Comparison of ENCODE assay signal across 8 mouse cellular contexts in the genomic region with DNA sequence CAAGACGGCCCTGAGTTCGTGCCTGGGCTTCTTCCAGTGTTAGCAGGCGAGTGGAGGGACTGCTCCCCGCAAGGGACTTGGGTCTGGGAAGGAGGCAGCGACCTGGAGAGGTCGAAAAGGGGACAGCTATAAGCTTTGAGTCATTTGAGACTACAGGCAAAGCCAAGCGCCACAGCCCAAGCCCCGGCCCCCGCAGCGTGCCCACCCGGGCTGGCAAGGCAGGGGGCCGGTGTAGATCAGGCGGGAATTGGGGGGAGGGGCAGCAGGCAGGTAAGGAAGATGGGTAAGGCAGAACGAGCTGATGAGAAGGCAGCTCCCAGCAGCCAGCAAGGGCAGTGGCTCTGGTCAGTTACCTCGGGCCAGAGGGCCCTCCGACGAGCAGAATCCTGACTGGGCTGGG. TPM values are rescaled to one million over a fixed set of nuclear protein-coding genes. Genes with fewer than 3 reads are reported as not detected.
DNase-seq lines count a peak whose midpoint lies in the region; ATAC-seq lines count a peak whose summit lies in the region.

No protein-coding gene starts in this region.

- peak overlapping the region; percentile 70 for H3K27ac ChIP-seq in kidney, embryonic 14.5 days (ENCODE audit: low read depth, low read length)
- no peak overlapping the region for H3K27ac ChIP-seq in neural tube, embryonic 11.5 days (ENCODE audit: low read depth, low read length)
- no peak overlapping the region for H3K27ac ChIP-seq in neural tube, embryonic 15.5 days (replicated peaks)
- H3K27ac ChIP-seq in hindbrain, embryonic 13.5 days: no peak overlapping the region
- peak overlapping the region; percentile 26; the same call in 1 of the 2 replicates for H3K27ac ChIP-seq in stomach, embryonic 15.5 days

- peak overlapping the region; percentile 25; the same call in 1 of the 2 replicates for H3K9ac ChIP-seq in kidney, embryonic 14.5 days (ENCODE audit: low read depth, low read length)
- H3K9ac ChIP-seq in neural tube, embryonic 11.5 days (ENCODE audit: low read length): peak overlapping the region; percentile 18; the same call in 1 of the 2 replicates
- no peak overlapping the region for H3K9ac ChIP-seq in neural tube, embryonic 15.5 days (replicated peaks)
- H3K9ac ChIP-seq in hindbrain, embryonic 13.5 days: peak overlapping the region; percentile 53; the same call in 1 of the 2 replicates
- no peak overlapping the region for H3K9ac ChIP-seq in stomach, embryonic 15.5 days

- no peak for DNase-seq in kidney, postnatal 10 days
- no peak for DNase-seq in neural tube, embryonic 11.5 days (ENCODE audit: low spot score)
- no peak for DNase-seq in layer of hippocampus, adult 9-11 months
- DNase-seq in layer of hippocampus, adult 8-10 months (ENCODE audit: low spot score in 2 of 2): no peak

- H3K36me3 ChIP-seq in kidney, embryonic 14.5 days (ENCODE audit: control insufficient read depth, insufficient read depth, low read length): peaks cover 61% of the 10 kb centered on the region
- H3K36me3 ChIP-seq in neural tube, embryonic 11.5 days (ENCODE audit: control insufficient read depth, insufficient read depth, low read length): peaks cover 38% of the 10 kb centered on the region
- peaks cover 87% of the 10 kb centered on the region for H3K36me3 ChIP-seq in neural tube, embryonic 15.5 days
- peaks cover 88% of the 10 kb centered on the region for H3K36me3 ChIP-seq in hindbrain, embryonic 13.5 days
- peaks cover 48% of the 10 kb centered on the region for H3K36me3 ChIP-seq in stomach, embryonic 15.5 days

- WGBS in kidney, embryonic 14.5 days: 11% methylated on average over 17 of the region's 17 CpGs
- 20% methylated on average over 16 of the region's 17 CpGs for WGBS in neural tube, embryonic 11.5 days
- 28% methylated on average over 17 of the region's 17 CpGs for WGBS in neural tube, embryonic 15.5 days
- WGBS in hindbrain, embryonic 13.5 days: 31% methylated on average over 17 of the region's 17 CpGs
- WGBS in stomach, embryonic 15.5 days: 32% methylated on average over 17 of the region's 17 CpGs

- H3K4me2 ChIP-seq in kidney, embryonic 14.5 days (replicated peaks; ENCODE audit: low read depth, low read length): peak overlapping the region; percentile 30
- 0 out of 2 replicates have a peak overlapping the region, but pooled peaks have one; percentile 3 for H3K4me2 ChIP-seq in neural tube, embryonic 11.5 days (ENCODE audit: low read depth)
- H3K4me2 ChIP-seq in neural tube, embryonic 15.5 days: no peak overlapping the region
- H3K4me2 ChIP-seq in hindbrain, embryonic 13.5 days: 0 out of 2 replicates have a peak overlapping the region, but pooled peaks have one; percentile 4
- peak overlapping the region; percentile 37 for H3K4me2 ChIP-seq in stomach, embryonic 15.5 days

- no peaks in the 10 kb centered on the region for H3K27me3 ChIP-seq in kidney, embryonic 14.5 days (ENCODE audit: control insufficient read depth, insufficient read depth, low read length)
- H3K27me3 ChIP-seq in neural tube, embryonic 11.5 days (ENCODE audit: control insufficient read depth, insufficient read depth, low read length): no peaks in the 10 kb centered on the region
- no peaks in the 10 kb centered on the region for H3K27me3 ChIP-seq in neural tube, embryonic 15.5 days (replicated peaks)
- H3K27me3 ChIP-seq in hindbrain, embryonic 13.5 days: no peaks in the 10 kb centered on the region
- no peaks in the 10 kb centered on the region for H3K27me3 ChIP-seq in stomach, embryonic 15.5 days (replicated peaks)

- ATAC-seq in kidney, embryonic 14.5 days (ENCODE audit: low FRiP score, low TSS enrichment): no peak; the same call in 1 of the 2 replicates
- ATAC-seq in neural tube, embryonic 11.5 days (ENCODE audit: insufficient read depth, low FRiP score, low TSS enrichment): no peak
- no peak for ATAC-seq in neural tube, embryonic 15.5 days (ENCODE audit: low FRiP score)
- no peak for ATAC-seq in hindbrain, embryonic 13.5 days (ENCODE audit: low FRiP score)
- ATAC-seq in stomach, embryonic 15.5 days (ENCODE audit: insufficient read depth, low FRiP score, low read depth): no peak

- 0 out of 2 replicates have a peak overlapping the region, but pooled peaks have one; percentile 8 for H3K4me3 ChIP-seq in kidney, embryonic 14.5 days (ENCODE audit: low read length)
- no peak overlapping the region for H3K4me3 ChIP-seq in neural tube, embryonic 11.5 days (ENCODE audit: low read depth, low read length)
- no peak overlapping the region for H3K4me3 ChIP-seq in neural tube, embryonic 15.5 days (replicated peaks)
- no peak overlapping the region for H3K4me3 ChIP-seq in hindbrain, embryonic 13.5 days
- no peak overlapping the region; the same call in 1 of the 2 replicates for H3K4me3 ChIP-seq in stomach, embryonic 15.5 days (replicated peaks)

- peaks cover 17% of the 10 kb centered on the region for H3K4me1 ChIP-seq in kidney, embryonic 14.5 days (ENCODE audit: control insufficient read depth, insufficient read depth, low read length)
- H3K4me1 ChIP-seq in neural tube, embryonic 11.5 days (ENCODE audit: control insufficient read depth, insufficient read depth, low read length): 0 out of 2 replicates have a peak, but pooled peaks cover 5% of the 10 kb centered on the region
- peaks cover 12% of the 10 kb centered on the region for H3K4me1 ChIP-seq in neural tube, embryonic 15.5 days
- H3K4me1 ChIP-seq in hindbrain, embryonic 13.5 days (replicated peaks): peaks cover 26% of the 10 kb centered on the region
- peaks cover 16% of the 10 kb centered on the region; the same call in 1 of the 2 replicates for H3K4me1 ChIP-seq in stomach, embryonic 15.5 days

- H3K9me3 ChIP-seq in kidney, embryonic 14.5 days (ENCODE audit: control insufficient read depth, low read length): no peaks in the 10 kb centered on the region
- no peaks in the 10 kb centered on the region for H3K9me3 ChIP-seq in neural tube, embryonic 11.5 days (ENCODE audit: control insufficient read depth, low read length)
- H3K9me3 ChIP-seq in neural tube, embryonic 15.5 days (replicated peaks): no peaks in the 10 kb centered on the region
- no peaks in the 10 kb centered on the region for H3K9me3 ChIP-seq in hindbrain, embryonic 13.5 days
- no peaks in the 10 kb centered on the region for H3K9me3 ChIP-seq in stomach, embryonic 15.5 days

RNA-seq across cellular contexts. Expression of a gene that starts 8.5 kb away (rescaled TPM):
- polyA plus RNA-seq in kidney, embryonic 14.5 days (2014; fragmentation: Nextera tagmentation; extraction: Ambion mirVana): 13.4 and 17.3 TPM in 2 replicates
- 48.8 and 51.1 TPM in 2 replicates for polyA plus RNA-seq in neural tube, embryonic 11.5 days (2014; fragmentation: Nextera tagmentation; extraction: Ambion mirVana)
- polyA plus RNA-seq in neural tube, embryonic 15.5 days (2015; fragmentation: Nextera tagmentation; extraction: Ambion mirVana): 78.7 and 91.1 TPM in 2 replicates
- 103 and 111 TPM in 2 replicates for polyA plus RNA-seq in hindbrain, embryonic 13.5 days (2015; fragmentation: Nextera tagmentation; extraction: Ambion mirVana)
- polyA plus RNA-seq in stomach, embryonic 15.5 days (2015; fragmentation: Nextera tagmentation; extraction: Ambion mirVana): 7.3 and 8.7 TPM in 2 replicates
- total RNA-seq in layer of hippocampus, adult 8-10 months (2022): 100 to 1,000 TPM in 3 of 4 experiments, 10 to 100 TPM in 1; 99.8 to 118 (median 110) TPM

RNA-seq across cellular contexts. Expression of a gene that starts 25.6 kb away (rescaled TPM):
- 8.9 and 9.2 TPM in 2 replicates for polyA plus RNA-seq in kidney, embryonic 14.5 days (2014; fragmentation: Nextera tagmentation; extraction: Ambion mirVana)
- 3.7 and 4.4 TPM in 2 replicates for polyA plus RNA-seq in neural tube, embryonic 11.5 days (2014; fragmentation: Nextera tagmentation; extraction: Ambion mirVana)
- polyA plus RNA-seq in neural tube, embryonic 15.5 days (2015; fragmentation: Nextera tagmentation; extraction: Ambion mirVana): 8.6 and 11.7 TPM in 2 replicates
- polyA plus RNA-seq in hindbrain, embryonic 13.5 days (2015; fragmentation: Nextera tagmentation; extraction: Ambion mirVana): 7.8 and 7.9 TPM in 2 replicates
- polyA plus RNA-seq in stomach, embryonic 15.5 days (2015; fragmentation: Nextera tagmentation; extraction: Ambion mirVana): 49.6 and 51.0 TPM in 2 replicates
- total RNA-seq in layer of hippocampus, adult 8-10 months (2022): 10 to 100 TPM in 1 of 4 experiments, 1 to 10 TPM in 3; 3.2 to 10.3 (median 6.5) TPM

RNA-seq across cellular contexts. Expression of a gene that starts 25.7 kb away (rescaled TPM):
- polyA plus RNA-seq in kidney, embryonic 14.5 days (2014; fragmentation: Nextera tagmentation; extraction: Ambion mirVana): 15.2 and 25.0 TPM in 2 replicates
- polyA plus RNA-seq in neural tube, embryonic 11.5 days (2014; fragmentation: Nextera tagmentation; extraction: Ambion mirVana): 8.6 and 12.1 TPM in 2 replicates
- 7.9 and 8.6 TPM in 2 replicates for polyA plus RNA-seq in neural tube, embryonic 15.5 days (2015; fragmentation: Nextera tagmentation; extraction: Ambion mirVana)
- polyA plus RNA-seq in hindbrain, embryonic 13.5 days (2015; fragmentation: Nextera tagmentation; extraction: Ambion mirVana): 8.1 and 8.4 TPM in 2 replicates
- polyA plus RNA-seq in stomach, embryonic 15.5 days (2015; fragmentation: Nextera tagmentation; extraction: Ambion mirVana): 11.1 and 13.5 TPM in 2 replicates
- total RNA-seq in layer of hippocampus, adult 8-10 months (2022): 1 to 10 TPM; 4.4 to 8.9 (median 6.1) TPM

RNA-seq across cellular contexts. Expression of a gene that starts 33.0 kb away (rescaled TPM):
- 0.94 and 2.3 TPM in 2 replicates for polyA plus RNA-seq in kidney, embryonic 14.5 days (2014; fragmentation: Nextera tagmentation; extraction: Ambion mirVana)
- polyA plus RNA-seq in neural tube, embryonic 11.5 days (2014; fragmentation: Nextera tagmentation; extraction: Ambion mirVana): not detected in 2 replicates
- 0.42 TPM in 1 of 2 replicates, not detected in the other for polyA plus RNA-seq in neural tube, embryonic 15.5 days (2015; fragmentation: Nextera tagmentation; extraction: Ambion mirVana)
- polyA plus RNA-seq in hindbrain, embryonic 13.5 days (2015; fragmentation: Nextera tagmentation; extraction: Ambion mirVana): not detected in 2 replicates
- polyA plus RNA-seq in stomach, embryonic 15.5 days (2015; fragmentation: Nextera tagmentation; extraction: Ambion mirVana): 3.8 and 5.0 TPM in 2 replicates
- total RNA-seq in layer of hippocampus, adult 8-10 months (2022): under 1 TPM in 1 of 4 experiments, not detected in 3; 0.56 TPM

RNA-seq across cellular contexts. Expression of a gene that starts 33.2 kb away (rescaled TPM):
- 38.5 and 48.0 TPM in 2 replicates for polyA plus RNA-seq in kidney, embryonic 14.5 days (2014; fragmentation: Nextera tagmentation; extraction: Ambion mirVana)
- polyA plus RNA-seq in neural tube, embryonic 11.5 days (2014; fragmentation: Nextera tagmentation; extraction: Ambion mirVana): 46.2 and 47.0 TPM in 2 replicates
- 55.6 and 61.8 TPM in 2 replicates for polyA plus RNA-seq in neural tube, embryonic 15.5 days (2015; fragmentation: Nextera tagmentation; extraction: Ambion mirVana)
- 51.7 and 57.9 TPM in 2 replicates for polyA plus RNA-seq in hindbrain, embryonic 13.5 days (2015; fragmentation: Nextera tagmentation; extraction: Ambion mirVana)
- 55.0 and 66.3 TPM in 2 replicates for polyA plus RNA-seq in stomach, embryonic 15.5 days (2015; fragmentation: Nextera tagmentation; extraction: Ambion mirVana)
- total RNA-seq in layer of hippocampus, adult 8-10 months (2022): 10 to 100 TPM; 41.3 to 54.0 (median 46.9) TPM

Comparison
In these comparisons a context has a peak if more than half of its experiments do, and no peak if none do; other contexts are left out.
1. H3K9ac ChIP-seq: peak in kidney, embryonic 14.5 days (single experiment), neural tube, embryonic 11.5 days (single experiment) and hindbrain, embryonic 13.5 days (single experiment); none in neural tube, embryonic 15.5 days (single experiment) and stomach, embryonic 15.5 days (single experiment).
2. H3K27ac ChIP-seq: peak in kidney, embryonic 14.5 days (single experiment) and stomach, embryonic 15.5 days (single experiment); none in neural tube, embryonic 11.5 days (single experiment), neural tube, embryonic 15.5 days (single experiment) and hindbrain, embryonic 13.5 days (single experiment).